Mouse (Mus musculus): ENCODE measurements around the gene Pde4b. TPM values are rescaled to one million over a fixed set of nuclear protein-coding genes. Genes with fewer than 3 reads are reported as not detected.

Gene Pde4b
- polyA plus RNA-seq, 1 experiment from 2014 or later = 2.5 TPM

DNA sequence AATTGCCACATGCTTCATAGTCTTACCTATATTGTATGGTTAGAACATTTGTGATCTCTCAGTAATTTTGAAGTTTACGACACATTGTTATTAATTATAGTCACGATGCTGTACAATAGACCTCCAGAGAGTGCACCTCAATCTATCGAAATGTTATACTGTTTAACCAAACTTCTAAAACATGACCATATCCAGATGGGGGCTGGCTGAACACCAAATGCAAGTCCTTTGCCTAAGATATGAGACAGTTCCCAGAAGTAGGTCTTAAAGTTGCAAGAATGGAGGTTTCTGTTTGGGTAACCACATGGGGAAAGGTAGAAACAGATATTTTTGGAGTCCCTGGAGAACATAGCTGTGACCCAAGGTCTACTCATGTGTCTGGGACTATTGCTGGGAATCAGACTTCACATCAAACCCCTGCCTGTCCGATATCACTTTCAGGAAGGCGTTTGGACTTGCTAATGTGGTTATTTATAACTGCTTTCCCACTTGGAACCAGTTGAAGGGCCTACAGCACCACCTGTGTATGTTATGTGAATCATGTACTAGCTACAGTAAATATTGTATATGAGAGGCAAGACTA lies 452.3 kb downstream of the Pde4b start:
- ATAC-seq (no peak), DNase-seq (ENCODE audit: low read depth, low spot score) (no peak)
- no peak for TF ChIP-seq CTCF (IDR thresholded peaks at IDR 0.05)
- ChIA-PET CTCF (no interaction called here), POLR2A (no interaction called here)
- in situ Hi-C loops (cut with MboI; ENCODE audit: low pct_unique_long_range_greater_than_20kb) = no loop called here
- H3K27me3 ChIP-seq = no peaks in the 10 kb centered on the region

DNA sequence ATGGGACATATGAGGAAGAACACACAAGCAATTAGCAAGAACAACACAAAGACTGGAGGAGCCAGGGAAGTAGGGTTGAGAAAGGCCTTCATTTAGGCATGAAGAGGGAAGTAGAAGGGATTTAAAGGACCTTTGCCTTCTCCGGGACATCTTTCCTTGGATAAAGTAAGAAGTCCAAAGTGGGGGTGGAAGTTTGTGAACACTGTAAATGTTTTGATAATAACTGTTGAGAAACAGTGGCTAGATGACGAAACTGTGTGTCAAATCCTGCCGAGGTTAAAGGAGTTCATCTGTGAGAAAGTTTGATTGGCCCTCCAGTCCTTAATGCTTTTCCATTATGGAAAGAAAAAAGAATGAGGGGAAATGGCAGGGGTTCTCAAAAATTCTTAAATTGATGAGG lies 455.6 kb downstream of the Pde4b start:
- ChIA-PET POLR2A (no interaction called here), CTCF (no interaction called here)
- H3K27me3 ChIP-seq = no peaks in the 10 kb centered on the region
- no peak for DNase-seq (ENCODE audit: low read depth, low spot score)
- no peak for TF ChIP-seq CTCF (IDR thresholded peaks at IDR 0.05)
- in situ Hi-C loops (cut with MboI; ENCODE audit: low pct_unique_long_range_greater_than_20kb) = no loop called here
- no peak for ATAC-seq

- H3K27me3 ChIP-seq = no peaks in the 10 kb centered on the region
- in situ Hi-C loops (cut with MboI; ENCODE audit: low pct_unique_long_range_greater_than_20kb) = no loop called here
- POLR2A ChIA-PET = no interaction called here
- ATAC-seq = no peak
- CTCF ChIA-PET = no interaction called here
- no peak for DNase-seq (ENCODE audit: low read depth, low spot score)
- TF ChIP-seq CTCF (IDR thresholded peaks at IDR 0.05) = no peak
Measured at GRCm38 (mm10) chr4:102545226-102545625, 457.9 kb downstream of the Pde4b start.

GRCm38 (mm10) chr4:102555566-102555965 lies 468.2 kb downstream of the Pde4b start:
- TF ChIP-seq CTCF (IDR thresholded peaks at IDR 0.05) = no peak
- in situ Hi-C loops (cut with MboI; ENCODE audit: low pct_unique_long_range_greater_than_20kb) = no loop called here
- no peak for DNase-seq (ENCODE audit: low read depth, low spot score)
- ChIA-PET CTCF (no interaction called here), POLR2A (no interaction called here)
- no peaks in the 10 kb centered on the region for H3K27me3 ChIP-seq
- no peak for ATAC-seq

GRCm38 (mm10) chr4:102557006-102557405 lies 469.7 kb downstream of the Pde4b start:
- POLR2A ChIA-PET = no interaction called here
- no peak for TF ChIP-seq CTCF (IDR thresholded peaks at IDR 0.05)
- no peak for DNase-seq (ENCODE audit: low read depth, low spot score)
- no peaks in the 10 kb centered on the region for H3K27me3 ChIP-seq
- no peak for ATAC-seq
- in situ Hi-C loops (cut with MboI; ENCODE audit: low pct_unique_long_range_greater_than_20kb) = no loop called here
- CTCF ChIA-PET = no interaction called here

DNA sequence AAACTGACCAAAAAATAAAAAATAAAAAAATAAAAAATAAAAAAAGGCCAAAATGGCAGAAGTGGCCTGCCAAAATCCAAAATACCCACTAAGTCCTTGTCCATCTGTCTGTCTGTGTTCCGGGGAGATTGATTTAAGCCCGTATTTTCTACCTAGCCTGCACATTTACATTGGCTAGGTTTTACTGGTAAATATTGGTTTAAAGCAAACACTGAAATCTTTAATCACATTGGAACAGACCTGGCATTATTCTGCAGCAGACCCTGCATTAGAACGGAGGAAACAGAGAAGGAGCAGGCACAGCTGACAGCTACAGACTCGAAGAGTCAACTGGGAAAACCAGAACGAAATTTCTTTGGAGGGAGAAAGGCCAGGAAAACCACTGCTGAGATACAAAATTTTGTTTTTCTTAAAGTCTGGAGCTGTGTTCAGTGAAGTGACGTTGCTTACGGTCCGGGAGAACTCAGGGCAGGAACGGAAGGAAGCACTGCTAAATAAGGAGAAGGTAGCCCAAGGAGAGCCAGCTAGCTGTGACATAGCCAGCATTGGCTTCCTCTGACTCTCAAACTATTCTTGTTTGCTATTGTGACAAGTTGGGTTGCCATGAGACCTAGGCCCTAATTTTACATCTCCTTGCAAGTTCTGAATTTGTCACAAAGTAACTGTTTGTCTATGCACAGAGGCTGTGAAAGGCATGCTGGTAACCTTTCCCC lies 470.3 kb downstream of the Pde4b start:
- in situ Hi-C loops (cut with MboI; ENCODE audit: low pct_unique_long_range_greater_than_20kb) = no loop called here
- CTCF ChIA-PET = no interaction called here
- no peak for ATAC-seq
- no peak for DNase-seq (ENCODE audit: low read depth, low spot score)
- no peak for TF ChIP-seq CTCF (IDR thresholded peaks at IDR 0.05)
- H3K27me3 ChIP-seq = no peaks in the 10 kb centered on the region
- POLR2A ChIA-PET = no interaction called here

DNA sequence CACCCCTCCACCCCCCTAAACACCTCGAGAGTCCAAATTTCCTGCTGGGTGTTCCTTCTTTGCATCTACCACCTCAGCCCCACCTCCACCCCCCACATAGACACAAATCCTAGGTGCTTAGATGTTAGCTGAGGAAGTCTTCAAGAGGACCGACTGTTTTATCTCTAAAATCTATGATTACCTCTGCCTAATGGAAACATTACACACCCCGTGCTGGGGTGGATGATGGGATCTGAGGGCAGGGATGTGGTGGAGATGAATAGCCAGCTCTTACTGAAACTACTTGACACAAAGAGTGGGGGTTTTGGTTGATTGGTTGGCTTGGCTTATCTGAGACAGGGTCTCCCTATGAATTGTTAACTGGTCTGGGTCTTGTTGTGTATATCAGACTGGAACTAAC lies 471.0 kb downstream of the Pde4b start:
- no peaks in the 10 kb centered on the region for H3K27me3 ChIP-seq
- ChIA-PET CTCF (interaction anchor here (1.1 kb wide), 1 partner anchor 8 kb away, joined by 3 read pairs; no protein-coding TSS in a partner anchor), POLR2A (no interaction called here)
- no peak for ATAC-seq
- TF ChIP-seq CTCF (IDR thresholded peaks at IDR 0.05) = no peak
- in situ Hi-C loops (cut with MboI; ENCODE audit: low pct_unique_long_range_greater_than_20kb) = no loop called here
- DNase-seq (ENCODE audit: low read depth, low spot score) = no peak

DNA sequence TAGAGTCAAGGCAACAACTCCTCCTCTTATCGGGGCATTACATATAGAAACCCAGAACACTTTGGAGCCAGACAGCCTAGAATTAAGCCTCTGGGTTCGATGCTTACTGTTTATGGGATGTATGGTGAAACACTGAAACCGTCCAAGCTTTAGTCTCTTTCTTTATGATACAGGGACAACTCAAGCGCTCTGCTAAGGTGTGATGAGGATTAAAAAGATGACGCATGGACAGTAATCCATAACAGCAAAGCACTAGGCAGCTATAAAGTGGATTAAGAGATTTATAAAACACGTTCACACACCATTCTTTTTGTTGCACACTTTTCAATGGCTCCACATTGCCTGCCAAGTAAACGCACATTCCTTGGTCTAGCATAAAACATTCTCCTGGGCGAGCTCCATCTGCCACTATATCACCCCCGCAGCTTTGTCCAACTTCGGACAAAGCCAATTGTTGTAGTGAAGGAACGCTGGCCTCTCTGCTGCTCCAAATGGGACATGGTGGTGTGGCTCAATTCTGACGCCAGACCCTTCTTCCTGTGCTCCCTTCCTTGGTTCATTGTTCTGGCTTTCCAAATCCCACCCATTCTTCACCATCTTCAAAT lies 473.4 kb downstream of the Pde4b start:
- POLR2A ChIA-PET = no interaction called here
- H3K27me3 ChIP-seq = no peaks in the 10 kb centered on the region
- in situ Hi-C loops (cut with MboI; ENCODE audit: low pct_unique_long_range_greater_than_20kb) = no loop called here
- DNase-seq (ENCODE audit: low read depth, low spot score) (no peak), ATAC-seq (no peak)
- no peak for TF ChIP-seq CTCF (IDR thresholded peaks at IDR 0.05)
- CTCF ChIA-PET = no interaction called here

GRCm38 (mm10) chr4:102563273-102563855 lies 476.0 kb downstream of the Pde4b start:
- CTCF ChIA-PET = no interaction called here
- no peaks in the 10 kb centered on the region for H3K27me3 ChIP-seq
- DNase-seq (ENCODE audit: low read depth, low spot score) = no peak
- no peak for TF ChIP-seq CTCF (IDR thresholded peaks at IDR 0.05)
- in situ Hi-C loops (cut with MboI; ENCODE audit: low pct_unique_long_range_greater_than_20kb) = no loop called here
- POLR2A ChIA-PET = no interaction called here
- no peak for ATAC-seq

DNA sequence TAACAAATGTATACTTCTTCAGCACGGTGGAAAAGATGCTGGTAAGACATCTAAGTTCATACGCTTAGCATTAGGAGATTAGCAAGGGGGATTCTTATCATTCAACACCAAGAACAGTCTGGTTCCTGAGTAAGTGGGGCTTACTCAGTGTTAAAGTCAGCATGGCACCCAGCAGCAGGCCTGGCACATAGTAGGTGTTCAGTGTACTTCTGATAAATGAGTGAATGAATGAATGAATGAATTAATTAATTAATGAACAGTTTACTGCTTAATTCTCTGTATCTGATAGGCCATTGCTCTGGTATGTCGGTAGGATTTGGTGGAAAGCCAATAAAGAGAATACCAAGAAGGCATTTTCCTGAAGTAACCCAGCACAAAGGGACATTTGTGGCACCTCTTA lies 476.9 kb downstream of the Pde4b start:
- ATAC-seq (no peak), DNase-seq (ENCODE audit: low read depth, low spot score) (no peak)
- in situ Hi-C loops (cut with MboI; ENCODE audit: low pct_unique_long_range_greater_than_20kb) = no loop called here
- ChIA-PET CTCF (no interaction called here), POLR2A (no interaction called here)
- H3K27me3 ChIP-seq = no peaks in the 10 kb centered on the region
- no peak for TF ChIP-seq CTCF (IDR thresholded peaks at IDR 0.05)

- ChIA-PET CTCF (no interaction called here), POLR2A (no interaction called here)
- ATAC-seq (no peak), DNase-seq (ENCODE audit: low read depth, low spot score) (no peak)
- no peaks in the 10 kb centered on the region for H3K27me3 ChIP-seq
- in situ Hi-C loops (cut with MboI; ENCODE audit: low pct_unique_long_range_greater_than_20kb) = loop anchor here (5.0 kb wide), 1 partner anchor 54 kb away; no protein-coding TSS in a partner anchor
- no peak for TF ChIP-seq CTCF (IDR thresholded peaks at IDR 0.05)
Measured at GRCm38 (mm10) chr4:102566421-102566820, 479.1 kb downstream of the Pde4b start.
